Mouse (Mus musculus) midbrain, embryonic 14.5 days (tissue): ENCODE measurements at regions not wholly inside any gene's neighbourhood (a gene's known extent, or its start where the extent isn't known, plus 50 kb on each side); places are given as distances from the start of the nearest gene placed in this dataset.

Experiments
- ATAC-seq: fragments of 200-750 bp; cut with Nextera tagmentation; 2 replicates; pipeline ENCODE4 v1.8.0; 2017; ENCODE audit warnings: moderate number of reproducible peaks, moderate library complexity; ENCODE audit not compliant: low FRiP score, low TSS enrichment
- DNase-seq: peaks from one replicate; pipeline ENCODE4 v3.0.0-alpha.2; 2015
- H3K27ac ChIP-seq: fragments of 300-500 bp; sonication (generic); replicated peaks from 2 replicates; pipeline ENCODE4 v1.5.1; 2014; ENCODE audit warnings: mild to moderate bottlenecking, low read depth, low read length, moderate library complexity
- H3K27me3 ChIP-seq: fragments of 300-500 bp; sonication (generic); 2 replicates; pipeline ENCODE4 v1.6.1; 2014; ENCODE audit warnings: low read length, control low read depth, mixed read lengths; ENCODE audit not compliant: control insufficient read depth, insufficient read depth
- H3K36me3 ChIP-seq: fragments of 300-500 bp; sonication (generic); 2 replicates; pipeline ENCODE4 v1.6.1; 2014; ENCODE audit warnings: low read length, control low read depth; ENCODE audit not compliant: control insufficient read depth, insufficient read depth
- H3K4me1 ChIP-seq: fragments of 300-500 bp; sonication (generic); 2 replicates; pipeline ENCODE4 v1.6.1; 2014; ENCODE audit warnings: mild to moderate bottlenecking, antibody characterized with exemption, low read length, control low read depth; ENCODE audit not compliant: control insufficient read depth, insufficient read depth
- H3K4me2 ChIP-seq: fragments of 300-500 bp; sonication (generic); 2 replicates; pipeline ENCODE4 v1.6.1; 2014; ENCODE audit warnings: mild to moderate bottlenecking, low read length, moderate library complexity
- H3K4me3 ChIP-seq: fragments of 300-500 bp; sonication (generic); replicated peaks from 2 replicates; pipeline ENCODE4 v1.5.1; 2014; ENCODE audit warnings: low read depth, low read length
- H3K9ac ChIP-seq: fragments of 300-500 bp; sonication (generic); replicated peaks from 2 replicates; pipeline ENCODE4 v1.6.1; 2014; ENCODE audit warnings: mild to moderate bottlenecking, low read length, moderate library complexity
- H3K9me3 ChIP-seq: fragments of 300-500 bp; sonication (generic); 2 replicates; pipeline ENCODE4 v1.6.1; 2016; ENCODE audit warnings: low read length, control low read depth, mixed read lengths; ENCODE audit not compliant: control insufficient read depth
- WGBS: fragments of 180-500 bp; shearing (Covaris S2); extraction: QIAGEN DNeasy Blood & Tissue Kit; methylation state at CpG from one replicate; pipeline ENCODE4 v1.1.7; 2014; 5-methylcytosine and 5-hydroxymethylcytosine counted together

DNA sequence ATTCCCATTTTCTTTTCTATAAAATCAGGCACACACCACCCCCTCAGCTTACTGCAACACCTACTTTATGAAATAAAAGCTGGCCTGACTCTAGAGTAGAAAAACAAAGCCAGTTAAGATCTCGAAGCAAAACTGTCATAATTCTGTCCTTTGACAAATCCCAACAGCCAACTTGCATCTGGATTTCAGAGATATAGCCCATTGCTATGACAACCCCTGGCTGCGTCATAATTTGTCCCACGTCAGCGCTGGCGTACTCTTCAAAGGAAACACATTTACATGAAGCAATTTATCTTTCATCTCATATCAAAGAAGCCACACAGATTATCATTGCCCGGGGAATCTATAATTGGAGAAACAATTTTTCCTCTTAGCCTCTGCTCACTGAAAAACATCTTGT lies 126.4 kb downstream of the Gm9817 start:
- Histone ChIP-seq H3K4me3 (no peak overlapping the region), H3K9ac (no peak overlapping the region), H3K4me1 (no peaks in the 10 kb centered on the region; the same call in 1 of the 2 replicates), H3K27ac (no peak overlapping the region), H3K27me3 (no peaks in the 10 kb centered on the region), H3K36me3 (no peaks in the 10 kb centered on the region), H3K4me2 (no peak overlapping the region), H3K9me3 (no peaks in the 10 kb centered on the region)
- no peak for ATAC-seq
- WGBS, result 57% methylated on average over 6 of the region's 6 CpGs
- DNase-seq, result peak; percentile 69

DNA sequence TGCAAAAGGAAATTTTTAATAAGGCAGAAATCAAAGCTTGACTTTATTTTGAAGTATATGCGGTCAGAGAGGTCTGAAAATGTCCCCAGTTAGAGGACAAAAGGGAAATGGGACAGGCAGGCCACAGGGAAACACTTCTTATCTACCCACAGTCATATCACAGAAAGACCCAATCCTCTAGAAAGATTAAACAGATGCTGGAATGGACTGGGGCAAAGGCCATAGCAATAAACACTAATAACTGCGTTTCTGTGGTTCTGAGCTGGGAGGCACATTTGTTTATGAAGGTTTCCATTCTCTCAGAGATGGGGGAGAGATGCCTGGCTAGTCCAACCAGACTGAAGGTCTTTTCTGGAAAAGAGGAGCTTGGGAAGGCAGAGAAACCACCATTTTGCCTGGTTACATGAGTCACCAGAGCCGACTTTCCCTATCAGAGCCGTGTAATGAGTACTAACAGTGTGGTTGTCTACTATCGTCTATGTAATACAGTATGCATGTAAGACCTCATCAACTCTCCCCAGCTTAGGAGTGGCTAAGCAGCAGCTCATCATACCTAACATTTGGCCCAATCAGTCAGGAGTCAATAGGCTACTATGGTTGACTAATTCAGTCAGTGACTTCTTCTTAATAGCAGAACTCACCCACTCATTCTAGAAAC lies 130.2 kb downstream of the Gm9817 start:
- Histone ChIP-seq H3K4me3 (no peak overlapping the region), H3K9me3 (no peaks in the 10 kb centered on the region), H3K9ac (no peak overlapping the region), H3K4me1 (no peaks in the 10 kb centered on the region; the same call in 1 of the 2 replicates), H3K4me2 (no peak overlapping the region), H3K36me3 (no peaks in the 10 kb centered on the region), H3K27me3 (no peaks in the 10 kb centered on the region), H3K27ac (no peak overlapping the region)
- DNase-seq (no peak), ATAC-seq (no peak)
- 93% methylated on average over 5 of the region's 5 CpGs for WGBS

DNA sequence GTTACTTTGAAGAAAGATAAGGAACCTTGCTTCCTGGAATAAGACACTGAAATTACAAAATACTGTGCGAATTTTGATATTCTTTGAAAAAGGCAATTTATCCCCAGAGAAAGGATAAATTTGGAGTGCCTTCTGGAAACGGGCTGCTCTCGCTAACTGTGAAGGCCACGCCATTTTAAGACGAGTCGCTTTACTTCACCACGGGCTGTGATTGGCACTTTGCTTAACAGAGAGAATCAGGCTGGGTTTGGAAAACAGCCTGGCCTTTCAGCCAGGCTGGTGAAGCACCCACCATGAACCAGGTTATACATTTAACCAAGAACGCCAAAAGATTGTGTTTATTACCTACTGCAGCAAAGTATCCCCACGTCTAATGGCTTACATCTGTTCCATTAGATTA lies 132.7 kb downstream of the Gm9817 start:
- DNase-seq (no peak), ATAC-seq (no peak)
- Histone ChIP-seq H3K9me3 (no peaks in the 10 kb centered on the region), H3K27me3 (no peaks in the 10 kb centered on the region), H3K4me2 (no peak overlapping the region), H3K4me3 (no peak overlapping the region), H3K36me3 (no peaks in the 10 kb centered on the region), H3K27ac (no peak overlapping the region), H3K9ac (no peak overlapping the region), H3K4me1 (no peaks in the 10 kb centered on the region)
- WGBS, result 86% methylated on average over 9 of the region's 9 CpGs

DNA sequence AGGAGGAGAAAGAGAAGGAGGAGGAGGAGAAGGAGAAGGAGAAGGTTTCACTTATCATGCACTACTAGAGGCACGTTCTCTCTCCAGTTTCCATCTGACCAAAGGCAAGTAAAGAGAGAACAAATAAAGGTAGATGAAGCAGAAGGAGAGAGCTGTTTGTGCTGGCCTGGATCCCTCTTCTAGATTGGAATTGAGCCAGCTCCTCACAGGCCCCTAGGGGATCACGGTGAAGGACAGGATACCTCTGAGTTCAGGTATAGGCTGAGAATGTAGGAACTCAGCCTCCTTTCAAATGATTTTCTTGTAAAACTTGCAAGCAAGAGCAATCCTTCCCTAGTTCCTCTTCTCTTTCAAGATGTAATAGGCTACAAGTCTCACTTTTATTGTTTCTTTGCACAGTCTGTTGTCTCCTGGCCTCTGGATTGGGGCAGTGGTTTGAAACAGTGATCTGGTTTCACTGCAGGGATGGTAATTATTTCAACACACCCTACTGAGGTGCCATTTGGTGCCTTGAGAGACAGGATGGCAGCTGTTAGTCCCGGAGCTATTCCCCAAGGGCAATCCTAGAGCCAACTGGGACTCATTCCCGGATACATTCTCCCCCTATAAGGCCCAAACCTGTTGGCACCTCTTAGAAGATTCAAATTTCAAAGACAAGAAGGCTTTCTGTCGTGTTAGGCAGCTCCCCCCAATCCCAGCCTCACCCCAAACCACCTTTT lies 134.8 kb downstream of the Gm9817 start:
- Histone ChIP-seq H3K36me3 (no peaks in the 10 kb centered on the region), H3K4me1 (no peaks in the 10 kb centered on the region), H3K4me3 (no peak overlapping the region), H3K27me3 (no peaks in the 10 kb centered on the region), H3K27ac (no peak overlapping the region), H3K9ac (no peak overlapping the region), H3K9me3 (no peaks in the 10 kb centered on the region), H3K4me2 (no peak overlapping the region)
- ATAC-seq (no peak), DNase-seq (no peak)
- 69% methylated on average over 5 of the region's 5 CpGs for WGBS

DNA sequence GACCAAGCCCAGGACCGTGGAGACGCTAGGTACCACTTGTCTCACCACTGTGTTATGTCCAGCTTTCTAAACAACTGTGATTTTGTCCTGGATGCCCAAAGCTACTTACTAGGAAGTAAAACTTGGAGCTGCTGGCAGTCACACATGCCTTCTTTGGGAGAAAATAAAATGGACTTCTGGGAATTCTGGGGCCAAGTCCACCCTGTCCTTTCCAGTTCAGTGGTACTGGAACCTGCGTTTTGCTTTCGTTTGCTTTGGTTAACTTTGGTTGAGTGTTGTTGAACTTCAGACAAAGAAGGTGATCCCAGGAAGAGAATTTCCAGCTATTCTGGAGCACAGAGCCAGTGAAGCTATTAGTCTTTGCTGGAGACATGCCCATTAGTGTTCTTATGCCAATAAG lies 139.8 kb downstream of the Gm9817 start:
- ATAC-seq, result no peak
- Histone ChIP-seq H3K4me1 (no peaks in the 10 kb centered on the region), H3K4me3 (no peak overlapping the region), H3K4me2 (no peak overlapping the region), H3K36me3 (no peaks in the 10 kb centered on the region), H3K9ac (no peak overlapping the region), H3K9me3 (no peaks in the 10 kb centered on the region), H3K27me3 (no peaks in the 10 kb centered on the region), H3K27ac (no peak overlapping the region)
- DNase-seq, result no peak
- 91% methylated on average over 4 of the region's 4 CpGs for WGBS

DNA sequence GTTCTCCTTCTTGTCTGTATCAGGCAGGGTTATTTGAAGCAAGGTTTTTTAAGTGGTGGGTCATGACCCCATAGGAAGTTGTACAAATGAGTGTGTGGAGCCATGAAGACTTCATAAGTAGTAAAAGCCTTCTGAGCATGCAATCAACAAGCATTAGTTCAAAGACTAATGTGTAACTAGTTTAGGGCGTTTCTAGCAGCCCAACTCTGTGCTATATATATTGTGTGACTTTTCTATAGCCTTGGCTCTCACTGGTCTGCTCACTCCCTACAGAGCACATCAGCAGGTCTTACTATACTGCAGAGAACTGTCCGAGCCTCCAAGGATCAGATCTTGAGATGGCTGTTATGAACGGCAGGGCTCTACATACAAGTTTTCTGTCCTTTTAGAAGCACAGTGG lies 141.2 kb downstream of the Gm9817 start:
- 67% methylated on average over 3 of the region's 3 CpGs for WGBS
- no peaks in the 10 kb centered on the region for H3K4me1 ChIP-seq
- no peak overlapping the region for H3K27ac ChIP-seq
- no peak overlapping the region for H3K9ac ChIP-seq
- DNase-seq, result no peak
- no peak overlapping the region for H3K4me3 ChIP-seq
- no peak for ATAC-seq
- no peaks in the 10 kb centered on the region for H3K27me3 ChIP-seq
- H3K9me3 ChIP-seq, result no peaks in the 10 kb centered on the region
- no peak overlapping the region for H3K4me2 ChIP-seq
- no peaks in the 10 kb centered on the region for H3K36me3 ChIP-seq

DNA sequence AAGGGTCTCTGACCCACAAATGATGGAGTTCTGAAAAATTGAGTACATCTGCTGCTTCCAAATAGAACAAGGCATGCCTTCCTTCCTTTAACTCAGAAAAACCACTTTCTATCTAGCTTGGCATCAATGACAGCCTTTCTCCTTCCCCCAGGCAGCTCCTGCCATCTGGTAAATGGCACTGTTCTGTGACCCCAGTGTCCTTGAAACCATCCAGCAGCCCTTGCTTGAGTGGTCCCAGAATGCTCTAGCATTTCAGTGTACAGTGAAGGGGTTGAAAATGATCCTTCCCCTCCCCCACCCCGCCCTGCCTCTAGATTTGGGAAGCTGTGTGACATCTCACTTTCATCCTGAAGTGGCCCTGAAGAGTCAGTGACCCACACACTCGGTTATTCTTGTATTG lies 152.3 kb downstream of the Gm9817 start:
- no peak overlapping the region for H3K9ac ChIP-seq
- no peaks in the 10 kb centered on the region for H3K27me3 ChIP-seq
- H3K27ac ChIP-seq, result no peak overlapping the region
- no peak overlapping the region for H3K4me2 ChIP-seq
- H3K9me3 ChIP-seq, result no peaks in the 10 kb centered on the region
- no peaks in the 10 kb centered on the region for H3K36me3 ChIP-seq
- H3K4me3 ChIP-seq, result no peak overlapping the region
- H3K4me1 ChIP-seq, result no peaks in the 10 kb centered on the region
- DNase-seq, result no peak
- no peak for ATAC-seq
- WGBS, result 69% methylated on average over 2 of the region's 2 CpGs

DNA sequence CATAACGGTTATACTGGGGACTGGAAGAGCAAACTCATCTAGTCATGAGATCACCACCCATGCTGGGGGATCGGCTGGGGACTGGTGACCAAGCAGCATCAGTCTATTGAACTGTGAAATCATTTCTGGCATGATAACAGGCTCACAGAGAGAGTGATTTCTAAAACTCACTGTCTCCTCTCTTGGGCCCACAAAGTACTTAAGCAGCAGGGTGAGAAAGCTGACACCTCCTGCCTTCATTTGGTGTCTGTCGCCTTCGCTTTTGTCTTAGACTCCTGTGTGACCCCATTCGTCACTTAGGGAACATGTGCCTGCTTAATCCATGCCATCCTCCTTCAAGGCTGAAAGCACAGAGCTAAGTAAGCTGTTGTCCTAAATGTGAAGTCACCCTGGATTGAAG lies 154.3 kb upstream of the Mylip start:
- no peak overlapping the region for H3K9ac ChIP-seq
- H3K36me3 ChIP-seq, result no peaks in the 10 kb centered on the region
- no peak for ATAC-seq
- H3K9me3 ChIP-seq, result no peaks in the 10 kb centered on the region
- 14% methylated on average over 5 of the region's 5 CpGs for WGBS
- H3K27ac ChIP-seq, result no peak overlapping the region
- H3K27me3 ChIP-seq, result no peaks in the 10 kb centered on the region
- DNase-seq, result no peak
- H3K4me1 ChIP-seq, result no peaks in the 10 kb centered on the region
- H3K4me3 ChIP-seq, result no peak overlapping the region
- H3K4me2 ChIP-seq, result no peak overlapping the region

DNA sequence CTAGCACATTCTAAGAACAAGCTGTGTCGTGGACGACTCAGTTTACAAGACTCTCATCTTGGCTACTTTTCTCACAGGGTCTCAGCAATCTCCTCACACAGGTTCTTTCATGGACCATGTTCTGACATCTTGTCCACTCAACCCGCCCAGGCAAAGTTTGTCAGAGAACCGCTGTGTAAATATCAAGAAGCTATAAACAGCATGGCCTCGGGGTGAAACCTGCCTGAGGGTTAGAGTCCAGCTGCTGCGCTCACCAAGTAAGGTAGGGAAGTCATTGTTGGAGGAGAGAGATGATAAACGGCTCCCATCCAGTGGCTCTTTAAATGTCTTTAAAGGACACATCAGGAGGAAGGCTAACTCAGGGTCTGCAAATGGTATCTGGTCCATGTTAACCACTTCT lies 151.3 kb upstream of the Mylip start:
- H3K27me3 ChIP-seq, result no peaks in the 10 kb centered on the region
- WGBS, result 90% methylated on average over 7 of the region's 7 CpGs
- H3K4me1 ChIP-seq, result no peaks in the 10 kb centered on the region
- H3K4me2 ChIP-seq, result no peak overlapping the region
- no peaks in the 10 kb centered on the region for H3K9me3 ChIP-seq
- no peak overlapping the region for H3K9ac ChIP-seq
- no peak overlapping the region for H3K4me3 ChIP-seq
- DNase-seq (no peak), ATAC-seq (no peak)
- H3K36me3 ChIP-seq, result no peaks in the 10 kb centered on the region
- H3K27ac ChIP-seq, result no peak overlapping the region
